Comparison of ENCODE assay signal across 10 mouse cellular contexts in the genomic region with DNA sequence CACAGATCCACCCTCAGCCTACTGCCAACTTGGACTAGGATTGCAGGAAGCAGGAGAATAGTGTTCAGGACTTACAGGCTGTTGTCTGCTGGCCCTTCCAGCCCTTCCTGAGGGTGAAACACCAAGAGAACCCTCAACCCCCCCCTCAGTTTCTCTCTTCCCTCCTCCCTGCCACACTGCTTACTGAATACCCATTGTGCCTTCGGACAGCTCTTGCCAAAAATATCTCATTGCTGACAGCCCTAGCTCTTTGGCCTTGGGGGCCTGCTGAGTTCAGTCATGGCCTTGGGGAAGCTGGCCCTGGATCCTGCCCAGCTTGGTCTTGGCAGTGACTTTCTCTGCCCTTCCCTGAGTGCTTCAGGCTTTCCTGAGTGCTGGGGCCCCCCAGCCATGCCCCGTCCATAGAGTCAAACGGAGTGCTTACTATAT. TPM values are rescaled to one million over a fixed set of nuclear protein-coding genes. Genes with fewer than 3 reads are reported as not detected.
DNase-seq lines count a peak whose midpoint lies in the region; ATAC-seq and TF ChIP-seq lines count a peak whose summit lies in the region.
"Had no signal": no experiment of that assay in that cellular context is flagged by ENCODE, and none has a peak within 500 bp of the region (broad histone marks: within the 10 kb centered on the region; RNA-seq: fewer than 3 reads in every experiment).

No protein-coding gene starts in this region.

- H3K4me3 ChIP-seq in heart, embryonic 14.5 days (ENCODE audit: control insufficient read depth in 1 of 2, insufficient read depth in 1 of 2, low read depth in 1 of 2, low read length in 2 of 2), result no peak overlapping the region
- no peak overlapping the region for H3K4me3 ChIP-seq in testis, adult 2 months (ENCODE audit: control insufficient read depth, low read depth, low read length)
- H3K4me3 ChIP-seq: embryonic facial prominence, embryonic 13.5 days had no signal

- H3K36me3 ChIP-seq in heart, embryonic 14.5 days (ENCODE audit: control insufficient read depth, insufficient read depth, low read length), result no peaks in the 10 kb centered on the region
- no peaks in the 10 kb centered on the region for H3K36me3 ChIP-seq in testis, adult 2 months (ENCODE audit: control insufficient read depth, insufficient read depth, low read length)
- H3K36me3 ChIP-seq: embryonic facial prominence, embryonic 13.5 days; G1E had no signal

- no peaks in the 10 kb centered on the region for H3K9me3 ChIP-seq in heart, embryonic 14.5 days (ENCODE audit: control insufficient read depth, low read length)
- H3K9me3 ChIP-seq: embryonic facial prominence, embryonic 13.5 days; G1E had no signal

- peaks cover 16 to 22% of the 10 kb centered on the region in 2 experiments for H3K4me1 ChIP-seq in heart, embryonic 14.5 days (ENCODE audit: control insufficient read depth in 2 of 2, insufficient read depth in 2 of 2, low read length in 2 of 2)
- H3K4me1 ChIP-seq in testis, adult 2 months (ENCODE audit: control insufficient read depth, insufficient read depth, low read length), result peaks cover 9% of the 10 kb centered on the region

- no peak overlapping the region; the same call in 1 of the 2 replicates for H3K9ac ChIP-seq in heart, embryonic 14.5 days (ENCODE audit: low read length)
- H3K9ac ChIP-seq: embryonic facial prominence, embryonic 13.5 days had no signal

- TF ChIP-seq POLR2A in brain, embryonic 14.5 days (IDR thresholded peaks at IDR 0.05; ENCODE audit: borderline replicate concordance, extremely low read depth, insufficient read depth, insufficient read length, poor library complexity, severe bottlenecking), result no peak
- no peak for TF ChIP-seq POLR2A in testis, adult 2 months (IDR thresholded peaks at IDR 0.05; ENCODE audit: control insufficient read depth, low read depth, low read length)

- WGBS in heart, embryonic 14.5 days, result 24% methylated on average over 3 of the region's 3 CpGs

- H3K27ac ChIP-seq in heart, embryonic 14.5 days (replicated peaks in 1 of 2; ENCODE audit: control insufficient read depth in 1 of 2, insufficient read depth in 1 of 2, low read depth in 2 of 2, low read length in 2 of 2), result peak overlapping the region; percentile 12 to 55; a peak in 2 of 4 replicates
- H3K27ac ChIP-seq in testis, adult 2 months (ENCODE audit: control insufficient read depth, insufficient read depth, low read depth, low read length), result peak overlapping the region; percentile 81
- H3K27ac ChIP-seq: embryonic facial prominence, embryonic 13.5 days had no signal

- H3K4me2 ChIP-seq in heart, embryonic 14.5 days (ENCODE audit: low read length), result peak overlapping the region; percentile 6; the same call in 1 of the 2 replicates
- H3K4me2 ChIP-seq: embryonic facial prominence, embryonic 13.5 days had no signal

- no peak; the same call in 1 of the 2 replicates for ATAC-seq in heart, embryonic 14.5 days (ENCODE audit: insufficient number of reproducible peaks, insufficient read depth, low FRiP score, low read depth)

- no peaks in the 10 kb centered on the region for H3K27me3 ChIP-seq in heart, embryonic 14.5 days (ENCODE audit: control insufficient read depth, insufficient read depth, low read length)
- no peaks in the 10 kb centered on the region for H3K27me3 ChIP-seq in testis, adult 2 months (ENCODE audit: control insufficient read depth, insufficient read depth, low read length)

- DNase-seq in kidney, adult 11 months, result peak; percentile 50
- DNase-seq in kidney, postnatal 10 days, result no peak
- peak; percentile 55 for DNase-seq in 3T3-L1 (ENCODE audit: low read depth, low spot score)
- peak; percentile 61 for DNase-seq in brain, embryonic 14.5 days (ENCODE audit: low read depth)
- DNase-seq in natural killer cell, adult 2 months (ENCODE audit: low spot score in 2 of 2), result no peak
- no peak for DNase-seq in spleen, postnatal 10 days (ENCODE audit: low spot score in 2 of 2)

- no peak for TF ChIP-seq CTCF in brain, embryonic 14.5 days (IDR thresholded peaks at IDR 0.05; ENCODE audit: borderline replicate concordance, extremely low read depth, insufficient read depth, insufficient read length)
- TF ChIP-seq CTCF in testis, adult 2 months (IDR thresholded peaks at IDR 0.05; ENCODE audit: control insufficient read depth, insufficient read depth, insufficient replicate concordance, low read depth, low read length), result no peak

RNA-seq across cellular contexts. Expression of gene Efhd1, which starts 9.4 kb away (rescaled TPM):
- 1.2 and 1.5 TPM in 2 replicates for polyA plus RNA-seq in brain, embryonic 14.5 days (2012; rRNA removed)
- 0.11 TPM in 1 of 2 replicates, not detected in the other for polyA plus RNA-seq in heart, embryonic 14.5 days (2014; fragmentation: Nextera tagmentation; extraction: Ambion mirVana)
- 418 and 483 TPM in 2 replicates for polyA plus RNA-seq in testis, adult 2 months (2012; rRNA removed)
- polyA plus RNA-seq: G1E had no signal

RNA-seq across cellular contexts. Expression of gene Gigyf2, which starts 53.3 kb away (rescaled TPM):
- polyA plus RNA-seq in brain, embryonic 14.5 days (2012; rRNA removed), result 58.2 and 75.1 TPM in 2 replicates
- polyA plus RNA-seq in heart, embryonic 14.5 days (2014; fragmentation: Nextera tagmentation; extraction: Ambion mirVana), result 29.3 and 30.4 TPM in 2 replicates
- 63.6 and 74.0 TPM in 2 replicates for polyA plus RNA-seq in testis, adult 2 months (2012; rRNA removed)

RNA-seq across cellular contexts. Expression of gene Eif4e2, which starts 59.8 kb away (rescaled TPM):
- 52.7 and 79.7 TPM in 2 replicates for polyA plus RNA-seq in brain, embryonic 14.5 days (2012; rRNA removed)
- 101 TPM in 2 replicates for polyA plus RNA-seq in heart, embryonic 14.5 days (2014; fragmentation: Nextera tagmentation; extraction: Ambion mirVana)
- 127 and 132 TPM in 2 replicates for polyA plus RNA-seq in testis, adult 2 months (2012; rRNA removed)

Comparison
In these comparisons a context has a peak if more than half of its experiments do, and no peak if none do; other contexts are left out.
1. DNase-seq: peak in kidney, adult 11 months (single experiment), 3T3-L1 (single experiment) and brain, embryonic 14.5 days (single experiment); none in kidney, postnatal 10 days (single experiment), natural killer cell, adult 2 months (0 of 2) and spleen, postnatal 10 days (0 of 2).
2. RNA of gene Efhd1, which starts 9.4 kb away (polyA plus RNA-seq): 418 to 483 TPM in testis, adult 2 months; 1.2 to 1.5 TPM in brain, embryonic 14.5 days and 0.11 TPM in heart, embryonic 14.5 days; every median in the first group is over 100 times any median in the second.